ENCODE assay signal across 8 mouse cellular contexts in the genomic region with DNA sequence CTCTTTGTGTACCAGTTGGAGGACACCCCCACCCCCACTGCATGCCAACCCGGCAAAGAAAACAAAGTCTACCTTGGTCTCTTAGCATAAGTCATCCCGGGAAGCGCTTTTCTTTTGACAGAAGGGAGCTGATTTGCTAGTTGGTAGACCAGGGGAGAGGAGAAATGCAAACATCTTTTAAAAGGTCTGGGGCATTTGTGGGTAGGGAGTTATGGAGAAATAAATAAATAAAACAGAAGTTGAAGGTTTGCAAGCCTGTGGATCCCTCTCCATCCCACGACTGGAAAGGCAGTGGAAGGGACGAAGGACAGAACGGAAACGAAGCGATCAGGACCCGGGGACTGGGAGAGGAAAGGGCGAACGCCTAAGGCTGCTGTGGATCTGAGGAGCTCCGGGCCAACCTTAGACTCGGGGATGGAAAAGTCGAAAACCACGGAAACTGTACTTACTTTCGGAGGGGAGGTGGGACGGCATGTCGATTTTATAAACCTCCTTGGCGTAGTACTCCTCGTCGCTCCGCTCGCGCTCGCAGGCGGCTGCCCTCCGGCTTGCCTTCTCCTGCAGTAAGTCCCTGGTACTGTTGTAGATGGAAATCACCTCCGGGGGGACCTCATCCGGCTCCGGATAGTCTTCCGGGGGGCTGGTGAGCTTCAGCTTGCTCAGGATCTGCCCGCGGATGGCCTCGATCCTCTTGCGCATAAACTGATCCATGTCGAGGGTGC. TPM values are rescaled to one million over a fixed set of nuclear protein-coding genes. Genes with fewer than 3 reads are reported as not detected.
A peak's percentile ranks its signal among the peaks of the same experiment; 100 is the strongest.
DNase-seq lines count a peak whose midpoint lies in the region; ATAC-seq and TF ChIP-seq lines count a peak whose summit lies in the region.

No protein-coding gene starts in this region.

- H3K4me3 ChIP-seq in kidney, adult 2 months (ENCODE audit: insufficient read depth, low read depth, low read length), result peak overlapping the region; percentile 53
- peak overlapping the region; percentile 74 for H3K4me3 ChIP-seq in embryonic facial prominence, embryonic 13.5 days
- H3K4me3 ChIP-seq in heart, embryonic 16.5 days (ENCODE audit: low read length), result peak overlapping the region; percentile 70
- peak overlapping the region; percentile 77 for H3K4me3 ChIP-seq in limb, embryonic 10.5 days
- H3K4me3 ChIP-seq in midbrain, postnatal 0 days (ENCODE audit: low read depth, low read length), result peak overlapping the region; percentile 68

- TF ChIP-seq CTCF in kidney, adult 2 months (conservative IDR thresholded peaks at IDR 0.05; ENCODE audit: insufficient read depth, insufficient read length, low read depth, low read length), result no peak
- no peak for TF ChIP-seq CTCF in midbrain, postnatal 0 days (IDR thresholded peaks at IDR 0.05)

- under 1% methylated on average over 36 of the region's 36 CpGs for WGBS in kidney, adult 2 months
- WGBS in embryonic facial prominence, embryonic 13.5 days, result under 1% methylated on average over 36 of the region's 36 CpGs
- under 1% methylated on average over 36 of the region's 36 CpGs for WGBS in heart, embryonic 16.5 days
- under 1% methylated on average over 36 of the region's 36 CpGs for WGBS in limb, embryonic 10.5 days
- WGBS in midbrain, postnatal 0 days, result 1% methylated on average over 36 of the region's 36 CpGs

- 0 out of 2 replicates have a peak, but pooled peaks cover 3% of the 10 kb centered on the region for H3K4me1 ChIP-seq in kidney, adult 2 months (ENCODE audit: control insufficient read depth, insufficient read depth, low read length)
- H3K4me1 ChIP-seq in embryonic facial prominence, embryonic 13.5 days, result peaks cover 28% of the 10 kb centered on the region
- H3K4me1 ChIP-seq in heart, embryonic 16.5 days (ENCODE audit: control insufficient read depth, insufficient read depth, low read length), result peaks cover 15% of the 10 kb centered on the region
- H3K4me1 ChIP-seq in limb, embryonic 10.5 days, result peaks cover 36% of the 10 kb centered on the region
- H3K4me1 ChIP-seq in midbrain, postnatal 0 days (ENCODE audit: insufficient read depth, low read length), result peaks cover 9% of the 10 kb centered on the region

- peak overlapping the region; percentile 93 for H3K9ac ChIP-seq in embryonic facial prominence, embryonic 13.5 days
- peak overlapping the region; percentile 90 for H3K9ac ChIP-seq in heart, embryonic 16.5 days (ENCODE audit: low read length)
- H3K9ac ChIP-seq in midbrain, postnatal 0 days (replicated peaks; ENCODE audit: low read length, poor library complexity, severe bottlenecking), result peak overlapping the region; percentile 51

- H3K4me2 ChIP-seq in embryonic facial prominence, embryonic 13.5 days, result peak overlapping the region; percentile 81
- peak overlapping the region; percentile 70 for H3K4me2 ChIP-seq in heart, embryonic 16.5 days (ENCODE audit: low read depth, low read length)
- H3K4me2 ChIP-seq in midbrain, postnatal 0 days (ENCODE audit: low read depth, low read length, poor library complexity, severe bottlenecking), result peak overlapping the region; percentile 76

- H3K9me3 ChIP-seq in embryonic facial prominence, embryonic 13.5 days, result no peaks in the 10 kb centered on the region
- no peaks in the 10 kb centered on the region for H3K9me3 ChIP-seq in heart, embryonic 16.5 days (replicated peaks; ENCODE audit: control insufficient read depth, low read length)
- H3K9me3 ChIP-seq in limb, embryonic 10.5 days (replicated peaks), result no peaks in the 10 kb centered on the region
- H3K9me3 ChIP-seq in midbrain, postnatal 0 days (ENCODE audit: low read length), result no peaks in the 10 kb centered on the region

- H3K27ac ChIP-seq in kidney, adult 2 months (ENCODE audit: insufficient read depth, low read depth, low read length), result no peak overlapping the region
- H3K27ac ChIP-seq in embryonic facial prominence, embryonic 13.5 days, result peak overlapping the region; percentile 95
- H3K27ac ChIP-seq in heart, embryonic 16.5 days (ENCODE audit: low read length), result peak overlapping the region; percentile 86
- peak overlapping the region; percentile 93 for H3K27ac ChIP-seq in limb, embryonic 10.5 days
- 0 out of 2 replicates have a peak overlapping the region, but pooled peaks have one; percentile 18 for H3K27ac ChIP-seq in midbrain, postnatal 0 days (ENCODE audit: low read depth, low read length)

- no peak for TF ChIP-seq POLR2A in kidney, adult 2 months (IDR thresholded peaks at IDR 0.05; ENCODE audit: low read depth, low read length)

- H3K36me3 ChIP-seq in kidney, adult 2 months (ENCODE audit: control insufficient read depth, insufficient read depth, low read length), result no peaks in the 10 kb centered on the region
- peaks cover 12% of the 10 kb centered on the region; the same call in 1 of the 2 replicates for H3K36me3 ChIP-seq in embryonic facial prominence, embryonic 13.5 days
- H3K36me3 ChIP-seq in heart, embryonic 16.5 days (ENCODE audit: control insufficient read depth, insufficient read depth), result no peaks in the 10 kb centered on the region
- peaks cover 13% of the 10 kb centered on the region for H3K36me3 ChIP-seq in limb, embryonic 10.5 days
- no peaks in the 10 kb centered on the region for H3K36me3 ChIP-seq in midbrain, postnatal 0 days (ENCODE audit: insufficient read depth, low read length)

- H3K27me3 ChIP-seq in kidney, adult 2 months (replicated peaks; ENCODE audit: control insufficient read depth, insufficient read depth, low read length), result 0 out of 2 replicates have a peak, but pooled peaks cover 1% of the 10 kb centered on the region
- no peaks in the 10 kb centered on the region for H3K27me3 ChIP-seq in embryonic facial prominence, embryonic 13.5 days
- no peaks in the 10 kb centered on the region for H3K27me3 ChIP-seq in heart, embryonic 16.5 days (ENCODE audit: control insufficient read depth, insufficient read depth, low read length)
- H3K27me3 ChIP-seq in limb, embryonic 10.5 days (ENCODE audit: low read depth, poor library complexity, severe bottlenecking), result no peaks in the 10 kb centered on the region
- H3K27me3 ChIP-seq in midbrain, postnatal 0 days (ENCODE audit: insufficient read depth, low read length), result no peaks in the 10 kb centered on the region

- no peak for DNase-seq in kidney, adult 2 months
- no peak for DNase-seq in kidney, adult 11 months
- DNase-seq in ES-CJ7 (ENCODE audit: low read depth, low spot score), result peak; percentile 56
- DNase-seq in limb, embryonic 10.5 days (ENCODE audit: low spot score), result peak; percentile 71
- no peak for DNase-seq in midbrain, postnatal 0 days (ENCODE audit: low spot score)

- ATAC-seq in embryonic facial prominence, embryonic 13.5 days (ENCODE audit: insufficient number of reproducible peaks, insufficient read depth, low FRiP score, low TSS enrichment, low read depth), result no peak
- ATAC-seq in heart, embryonic 16.5 days (replicated peaks; ENCODE audit: extremely low read depth, insufficient read depth, low FRiP score), result no peak
- no peak for ATAC-seq in midbrain, postnatal 0 days (ENCODE audit: low FRiP score)
- no peak for ATAC-seq in erythroid progenitor cell, adult 5-6 weeks (replicated peaks; ENCODE audit: low FRiP score, poor library complexity, severe bottlenecking)

RNA-seq across cellular contexts. Expression of gene Tgfb2, which starts 1.6 kb away (rescaled TPM):
- 1.5 TPM in 2 replicates for polyA plus RNA-seq in kidney, adult 2 months (2012; rRNA removed)
- polyA plus RNA-seq in embryonic facial prominence, embryonic 13.5 days (2015; fragmentation: Nextera tagmentation; extraction: Ambion mirVana), result 75.2 and 103 TPM in 2 replicates
- 42.2 and 43.6 TPM in 2 replicates for polyA plus RNA-seq in heart, embryonic 16.5 days (2015; fragmentation: Nextera tagmentation; extraction: Ambion mirVana)
- polyA plus RNA-seq in limb, embryonic 10.5 days (2016; fragmentation: Nextera tagmentation; extraction: Ambion mirVana), result 21.8 and 39.7 TPM in 2 replicates
- 14.8 and 19.8 TPM in 2 replicates for total RNA-seq in midbrain, postnatal 0 days (2014; rRNA removed)
- polyA plus RNA-seq in midbrain, postnatal 0 days (2015; fragmentation: Nextera tagmentation; extraction: Ambion mirVana), result 20.1 and 22.9 TPM in 2 replicates
- total RNA-seq in erythroid progenitor cell, adult 5-6 weeks (2015; ENCODE audit: low replicate concordance), result not detected in 2 replicates
- not detected in 2 replicates for total RNA-seq in erythroid progenitor cell, adult 5-6 weeks (2017; ENCODE audit: low replicate concordance)

RNA-seq across cellular contexts. Expression of gene Rrp15, which starts 45.0 kb away (rescaled TPM):
- 3.1 and 4.5 TPM in 2 replicates for polyA plus RNA-seq in kidney, adult 2 months (2012; rRNA removed)
- 67.8 and 69.3 TPM in 2 replicates for polyA plus RNA-seq in embryonic facial prominence, embryonic 13.5 days (2015; fragmentation: Nextera tagmentation; extraction: Ambion mirVana)
- 31.6 and 40.3 TPM in 2 replicates for polyA plus RNA-seq in heart, embryonic 16.5 days (2015; fragmentation: Nextera tagmentation; extraction: Ambion mirVana)
- 93.2 and 113 TPM in 2 replicates for polyA plus RNA-seq in limb, embryonic 10.5 days (2016; fragmentation: Nextera tagmentation; extraction: Ambion mirVana)
- total RNA-seq in midbrain, postnatal 0 days (2014; rRNA removed), result 15.7 and 16.3 TPM in 2 replicates
- polyA plus RNA-seq in midbrain, postnatal 0 days (2015; fragmentation: Nextera tagmentation; extraction: Ambion mirVana), result 19.7 and 22.9 TPM in 2 replicates
- total RNA-seq in erythroid progenitor cell, adult 5-6 weeks (2015; ENCODE audit: low replicate concordance), result 10.9 and 14.1 TPM in 2 replicates
- 13.6 and 15.4 TPM in 2 replicates for total RNA-seq in erythroid progenitor cell, adult 5-6 weeks (2017; ENCODE audit: low replicate concordance)

Comparison
In these comparisons a context has a peak if more than half of its experiments do, and no peak if none do; other contexts are left out.
1. DNase-seq: peak in ES-CJ7 (single experiment) and limb, embryonic 10.5 days (single experiment); none in kidney, adult 2 months (single experiment), kidney, adult 11 months (single experiment) and midbrain, postnatal 0 days (single experiment).
2. Peak in every context shown above with its lines, with median percentiles within 50 percentile points of each other: H3K4me3 ChIP-seq, H3K4me2 ChIP-seq and H3K9ac ChIP-seq.